ENCODE assay signal across 8 mouse cellular contexts in the genomic region with DNA sequence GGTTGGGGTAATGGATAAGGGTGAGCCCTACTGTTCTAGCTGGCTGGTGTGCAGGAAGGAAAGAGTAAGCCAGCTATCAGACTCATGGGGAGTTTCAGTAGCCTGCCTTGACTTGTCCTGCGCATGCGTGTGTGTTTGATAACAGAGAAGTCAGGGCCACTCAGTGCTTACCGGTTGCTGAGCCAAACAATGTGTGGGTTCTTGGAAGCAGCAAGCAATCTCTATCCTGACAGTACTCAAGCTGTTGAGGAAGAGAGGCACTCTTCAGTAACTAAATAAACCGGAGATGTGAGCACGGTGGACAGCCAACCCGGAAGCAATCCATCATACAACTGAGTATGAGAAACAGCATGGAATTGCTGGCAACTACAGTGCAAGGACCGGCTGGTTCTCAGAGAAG.
A peak's percentile ranks its signal among the peaks of the same experiment; 100 is the strongest.
DNase-seq lines count a peak whose midpoint lies in the region; ATAC-seq and TF ChIP-seq lines count a peak whose summit lies in the region.

No protein-coding gene starts in this region.

- 22% methylated on average over 7 of the region's 7 CpGs for WGBS in lung, embryonic 14.5 days
- 91% methylated on average over 7 of the region's 7 CpGs for WGBS in forebrain, embryonic 13.5 days

- H3K36me3 ChIP-seq in megakaryocyte, embryonic 14.5 days (replicated peaks; ENCODE audit: low read length), result no peaks in the 10 kb centered on the region
- no peaks in the 10 kb centered on the region for H3K36me3 ChIP-seq in lung, embryonic 14.5 days (ENCODE audit: insufficient read depth)
- no peaks in the 10 kb centered on the region for H3K36me3 ChIP-seq in forebrain, embryonic 13.5 days (ENCODE audit: poor library complexity, severe bottlenecking)

- peak overlapping the region; percentile 2 for H3K4me3 ChIP-seq in megakaryocyte, embryonic 14.5 days (replicated peaks)
- H3K4me3 ChIP-seq in lung, embryonic 14.5 days (ENCODE audit: low read depth, low read length), result no peak overlapping the region
- no peak overlapping the region for H3K4me3 ChIP-seq in forebrain, embryonic 13.5 days

- TF ChIP-seq CTCF in lung, embryonic 14.5 days (IDR thresholded peaks at IDR 0.05; ENCODE audit: low read depth), result no peak

- H3K9me3 ChIP-seq in megakaryocyte, embryonic 14.5 days, result peaks cover 3% of the 10 kb centered on the region; the same call in 1 of the 2 replicates
- no peaks in the 10 kb centered on the region for H3K9me3 ChIP-seq in lung, embryonic 14.5 days (ENCODE audit: low read depth, low read length)
- H3K9me3 ChIP-seq in forebrain, embryonic 13.5 days (replicated peaks), result no peaks in the 10 kb centered on the region

- peaks cover 3% of the 10 kb centered on the region for H3K27me3 ChIP-seq in megakaryocyte, embryonic 14.5 days (replicated peaks)
- H3K27me3 ChIP-seq in lung, embryonic 14.5 days (ENCODE audit: insufficient read depth, low read length), result no peaks in the 10 kb centered on the region
- no peaks in the 10 kb centered on the region for H3K27me3 ChIP-seq in forebrain, embryonic 13.5 days

- H3K4me1 ChIP-seq in megakaryocyte, embryonic 14.5 days, result peaks cover 12% of the 10 kb centered on the region
- peaks cover 9% of the 10 kb centered on the region for H3K4me1 ChIP-seq in lung, embryonic 14.5 days (ENCODE audit: insufficient read depth)
- H3K4me1 ChIP-seq in forebrain, embryonic 13.5 days, result no peaks in the 10 kb centered on the region

- no peak for ATAC-seq in megakaryocyte, adult 5-6 weeks (ENCODE audit: poor library complexity, severe bottlenecking)
- ATAC-seq in lung, embryonic 14.5 days (ENCODE audit: insufficient read depth), result peak; percentile 96
- no peak for ATAC-seq in forebrain, embryonic 13.5 days

- H3K27ac ChIP-seq in lung, embryonic 14.5 days (ENCODE audit: low read depth), result peak overlapping the region; percentile 42
- no peak overlapping the region for H3K27ac ChIP-seq in forebrain, embryonic 13.5 days

- peak overlapping the region; percentile 38 for H3K4me2 ChIP-seq in lung, embryonic 14.5 days
- H3K4me2 ChIP-seq in forebrain, embryonic 13.5 days, result no peak overlapping the region

- intact Hi-C loops in heart, postnatal 36 days (cut with DNase I), result no loop called here
- intact Hi-C loops in left cerebral cortex, postnatal 14 days (cut with DNase I), result no loop called here

- peak; percentile 24 to 31 for DNase-seq in heart, postnatal 36 days
- DNase-seq in lung, embryonic 14.5 days, result peak; percentile 83
- DNase-seq in urinary bladder, postnatal 14 days (ENCODE audit: low spot score), result peak; percentile 58
- DNase-seq in left cerebral cortex, postnatal 14 days (ENCODE audit: low spot score in 2 of 2), result no peak
- DNase-seq in thymus, postnatal 25 days, result no peak

- H3K9ac ChIP-seq in lung, embryonic 14.5 days, result no peak overlapping the region
- no peak overlapping the region for H3K9ac ChIP-seq in forebrain, embryonic 13.5 days

Comparison
In these comparisons a context has a peak if more than half of its experiments do, and no peak if none do; other contexts are left out.
1. DNase-seq: peak in heart, postnatal 36 days (2 of 2), lung, embryonic 14.5 days (single experiment) and urinary bladder, postnatal 14 days (single experiment); none in left cerebral cortex, postnatal 14 days (0 of 2) and thymus, postnatal 25 days (single experiment).